Mouse (Mus musculus): ENCODE data around the gene Trappc13. TPM values are rescaled to one million over a fixed set of nuclear protein-coding genes. Genes with fewer than 3 reads are reported as not detected.
"Not testable (repeated sequence)": the region's sequence is repeated elsewhere in the genome, so short reads cannot be mapped to it uniquely, and the experiment has no call there.

Gene Trappc13
- 45.7 TPM for polyA plus RNA-seq (2021)

DNA sequence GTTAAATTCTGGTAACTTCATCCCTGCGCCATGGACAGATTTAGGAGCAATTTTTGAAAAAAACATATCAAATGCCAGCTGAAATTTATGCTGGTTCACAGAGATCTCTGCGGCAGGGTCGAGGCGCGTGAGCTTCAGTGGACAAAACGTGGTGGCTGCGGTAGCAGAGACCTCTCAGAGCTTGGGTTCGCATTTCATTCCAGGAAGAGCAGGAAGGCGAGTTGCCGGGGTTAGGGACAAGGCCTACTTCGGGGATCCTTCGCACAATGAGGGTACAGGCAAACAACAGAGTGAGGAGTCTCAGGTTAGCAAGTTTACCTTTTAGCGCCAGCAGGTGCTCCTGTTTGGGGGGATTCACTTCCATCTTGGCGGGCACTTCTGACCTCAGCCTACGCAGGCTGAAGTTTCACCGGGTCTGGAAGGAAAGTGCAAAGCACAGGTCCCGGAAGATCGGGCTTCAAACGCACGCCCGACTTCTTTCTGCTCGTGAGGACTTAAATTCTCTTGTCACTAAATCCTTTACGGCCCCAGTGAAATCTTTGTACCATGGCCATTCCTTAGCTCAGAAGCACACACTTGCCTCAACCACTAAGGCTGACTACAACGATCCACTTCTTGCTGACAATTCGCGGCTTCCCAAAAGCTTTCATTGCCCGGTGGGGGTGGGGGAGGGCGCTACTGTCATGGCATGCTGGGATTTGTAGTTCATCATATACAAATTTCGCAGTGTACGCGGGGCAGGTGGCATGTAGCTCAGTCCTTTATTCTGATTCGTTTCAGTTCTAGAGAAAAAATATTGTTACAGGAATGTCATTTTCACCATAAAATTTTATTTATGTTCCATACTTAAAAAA, at the start of gene Trappc13:
TSS of gene Trappc13 (minus strand) at position 674 of the 854 bp plus-strand sequence.
- in situ Hi-C loops (cut with MboI; ENCODE audit: low pct_unique_long_range_greater_than_20kb): no loop called here
- ChIA-PET CTCF (interaction anchor here (0.7 to 1.2 kb wide), 3 partner anchors 10 to 12 kb away, joined by 3 read pairs; no protein-coding TSS in a partner anchor), POLR2A (no interaction called here)
- no peaks in the 10 kb centered on the region for H3K27me3 ChIP-seq
- no peak for DNase-seq (ENCODE audit: low read depth, low spot score)
- ATAC-seq: peak; percentile 75
- no peak for TF ChIP-seq CTCF (IDR thresholded peaks at IDR 0.05)

- ChIA-PET CTCF (interaction anchor here (0.9 kb wide), 1 partner anchor 63 kb away, joined by 3 read pairs; no protein-coding TSS in a partner anchor), POLR2A (no interaction called here)
- DNase-seq (ENCODE audit: low read depth, low spot score) (no peak), ATAC-seq (no peak)
- H3K27me3 ChIP-seq: no peaks in the 10 kb centered on the region
- no peak for TF ChIP-seq CTCF (IDR thresholded peaks at IDR 0.05)
- in situ Hi-C loops (cut with MboI; ENCODE audit: low pct_unique_long_range_greater_than_20kb): no loop called here
These were observed 49.2 kb upstream of the Trappc13 start for GRCm38 (mm10) chr13:104227478-104227877.

DNA sequence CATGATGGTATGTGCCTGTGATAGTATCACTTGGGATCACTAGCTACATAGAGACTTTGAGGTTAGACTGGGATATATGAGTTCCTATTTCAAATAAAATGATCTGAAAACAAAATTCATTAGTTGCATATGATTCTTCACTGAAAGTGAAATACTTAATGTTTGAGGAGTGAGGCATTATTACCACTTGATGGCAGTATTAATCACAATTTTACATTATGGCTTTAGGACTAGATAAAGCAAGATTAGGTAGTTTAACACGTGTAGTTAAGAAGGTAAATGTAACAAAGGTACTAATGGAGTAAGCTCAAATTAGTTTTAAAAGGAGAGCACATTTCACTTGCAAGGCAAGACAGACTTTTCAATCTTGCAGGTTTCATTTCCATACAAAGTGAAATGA, 26.0 kb upstream of the Trappc13 start:
- DNase-seq (ENCODE audit: low read depth, low spot score) (no peak), ATAC-seq (no peak)
- ChIA-PET CTCF (interaction anchor here (0.8 to 2.7 kb wide), 4 partner anchors 14 to 65 kb away, joined by 3 to 8 read pairs (median 4); no protein-coding TSS in a partner anchor), POLR2A (interaction anchor here (0.6 kb wide), 1 partner anchor 19 kb away, joined by 3 read pairs; no protein-coding TSS in a partner anchor)
- in situ Hi-C loops (cut with MboI; ENCODE audit: low pct_unique_long_range_greater_than_20kb): no loop called here
- no peaks in the 10 kb centered on the region for H3K27me3 ChIP-seq
- TF ChIP-seq CTCF (IDR thresholded peaks at IDR 0.05): peak; percentile 28

- CTCF ChIA-PET: interaction anchor here (1.3 kb wide), 1 partner anchor 10 kb away, joined by 3 read pairs; no protein-coding TSS in a partner anchor
These were observed 17.6 kb upstream of the Trappc13 start for GRCm38 (mm10) chr13:104195891-104196290.

GRCm38 (mm10) chr13:104187357-104187756, 9.1 kb upstream of the Trappc13 start:
- ChIA-PET CTCF (no interaction called here), POLR2A (no interaction called here)
- in situ Hi-C loops (cut with MboI; ENCODE audit: low pct_unique_long_range_greater_than_20kb): no loop called here
- no peaks in the 10 kb centered on the region for H3K27me3 ChIP-seq
- no peak for ATAC-seq
- TF ChIP-seq CTCF (IDR thresholded peaks at IDR 0.05): no peak
- DNase-seq (ENCODE audit: low read depth, low spot score): no peak

More at GRCm38 (mm10) chr13:104195891-104196290, 17.6 kb upstream of the Trappc13 start:
- DNase-seq (ENCODE audit: low read depth, low spot score); ATAC-seq; H3K27me3 ChIP-seq; in situ Hi-C loops (cut with MboI; ENCODE audit: low pct_unique_long_range_greater_than_20kb); POLR2A ChIA-PET: not testable (repeated sequence)

DNA sequence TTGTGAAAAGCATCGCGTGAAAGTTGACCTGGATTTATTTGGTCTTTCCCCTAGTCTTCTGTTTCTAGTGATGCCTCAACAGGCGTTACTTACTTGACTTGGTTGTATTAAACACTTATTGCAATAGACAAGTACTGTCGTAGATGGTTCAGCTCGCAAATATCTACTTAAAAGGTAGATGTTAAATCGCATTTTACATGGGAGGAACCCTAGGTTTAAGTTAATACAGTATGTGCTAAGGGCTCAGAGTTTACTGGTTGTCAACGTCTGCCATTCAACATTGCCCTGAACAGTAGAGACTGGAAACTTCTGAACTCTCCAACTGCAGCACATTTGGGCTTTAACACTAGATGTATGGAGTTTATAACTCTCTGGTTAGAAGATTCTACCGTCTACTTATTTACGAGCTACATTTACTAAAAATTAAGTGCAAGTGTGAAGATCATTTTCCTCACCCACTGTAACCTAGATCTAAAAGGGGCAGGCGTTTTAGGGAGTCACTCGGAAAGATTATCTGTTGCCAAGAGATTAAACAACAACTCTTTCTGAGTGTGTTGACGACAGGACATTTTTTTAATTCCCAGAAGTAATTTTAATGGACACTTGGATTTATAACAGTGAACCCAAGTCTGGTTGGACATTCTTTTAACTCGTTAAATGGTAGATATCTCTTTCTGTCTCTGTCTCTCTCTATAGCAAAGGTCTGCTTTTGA, 1.1 kb upstream of the Trappc13 start:
- in situ Hi-C loops (cut with MboI; ENCODE audit: low pct_unique_long_range_greater_than_20kb): no loop called here
- DNase-seq (ENCODE audit: low read depth, low spot score): no peak

GRCm38 (mm10) chr13:104178650-104179121, 417 bp upstream of the Trappc13 start, which contains the start of gene Trim23:
Trim23 (plus strand) TSS chr13:104178797.
- DNase-seq (ENCODE audit: low read depth, low spot score) (peak; percentile 95), ATAC-seq (peak; percentile 95)
- no peak for TF ChIP-seq CTCF (IDR thresholded peaks at IDR 0.05)
- in situ Hi-C loops (cut with MboI; ENCODE audit: low pct_unique_long_range_greater_than_20kb): no loop called here
- no peaks in the 10 kb centered on the region for H3K27me3 ChIP-seq
- ChIA-PET POLR2A (no interaction called here), CTCF (interaction anchor here (1.2 kb wide), 2 partner anchors 10 to 12 kb away, joined by 3 read pairs; no protein-coding TSS in a partner anchor)

More for the DNA sequence above, 1.1 kb upstream of the Trappc13 start:
- POLR2A ChIA-PET: no interaction called here
- CTCF ChIA-PET: interaction anchor here (1.2 kb wide), 2 partner anchors 9 to 11 kb away, joined by 3 read pairs; no protein-coding TSS in a partner anchor
- TF ChIP-seq CTCF (IDR thresholded peaks at IDR 0.05): no peak
- no peaks in the 10 kb centered on the region for H3K27me3 ChIP-seq
- ATAC-seq: peak; percentile 5

DNA sequence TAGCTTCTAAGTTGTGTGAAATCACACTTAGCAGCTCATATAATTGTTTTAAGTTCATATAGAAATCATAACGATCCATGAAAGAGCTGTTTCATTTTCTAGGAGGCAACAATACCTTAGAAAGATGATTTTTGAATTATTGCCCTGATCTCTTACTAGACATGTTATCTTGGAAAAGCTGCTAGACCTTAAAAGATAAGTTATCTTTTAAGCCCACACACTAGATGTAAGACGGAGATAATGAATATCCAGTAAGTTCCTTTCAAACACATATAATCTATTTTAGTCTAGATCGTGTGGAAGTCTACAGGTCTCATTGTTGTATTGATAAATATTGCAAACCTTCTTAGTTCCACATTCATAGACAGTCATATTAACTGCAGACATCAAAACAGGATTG, 1.4 kb downstream of the Trappc13 start:
- ATAC-seq (no peak), DNase-seq (ENCODE audit: low read depth, low spot score) (no peak)
- H3K27me3 ChIP-seq: no peaks in the 10 kb centered on the region
- POLR2A ChIA-PET: no interaction called here
- TF ChIP-seq CTCF (IDR thresholded peaks at IDR 0.05): no peak
- CTCF ChIA-PET: interaction anchor here (0.7 kb wide), 1 partner anchor 11 kb away, joined by 3 read pairs; no protein-coding TSS in a partner anchor
- in situ Hi-C loops (cut with MboI; ENCODE audit: low pct_unique_long_range_greater_than_20kb): no loop called here

DNA sequence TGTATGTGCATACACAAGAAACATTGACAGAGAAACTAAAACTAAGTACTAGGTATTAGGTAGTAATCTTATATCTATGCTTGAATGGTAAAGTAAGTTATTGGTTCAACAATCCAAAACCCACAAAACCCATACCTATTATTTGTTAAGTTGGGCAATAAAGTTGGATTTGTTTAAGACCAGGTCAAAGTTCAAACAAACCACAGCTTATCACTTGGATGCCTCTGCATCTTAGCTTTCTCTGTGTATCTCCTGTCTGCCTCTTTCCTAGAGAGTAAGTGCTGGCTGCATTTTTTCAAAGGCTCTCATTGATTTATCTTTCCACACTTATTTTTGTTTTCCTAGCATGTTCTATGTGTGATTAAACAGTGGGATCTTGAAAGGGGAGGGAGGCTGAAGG, 5.8 kb downstream of the Trappc13 start:
- TF ChIP-seq CTCF (IDR thresholded peaks at IDR 0.05): no peak
- ChIA-PET CTCF (interaction anchor here (1.2 kb wide), 1 partner anchor 20 kb away, joined by 3 read pairs; no protein-coding TSS in a partner anchor), POLR2A (no interaction called here)
- ATAC-seq: no peak
- in situ Hi-C loops (cut with MboI; ENCODE audit: low pct_unique_long_range_greater_than_20kb): no loop called here
- DNase-seq (ENCODE audit: low read depth, low spot score): no peak
- no peaks in the 10 kb centered on the region for H3K27me3 ChIP-seq

- no peak for TF ChIP-seq CTCF (IDR thresholded peaks at IDR 0.05)
- H3K27me3 ChIP-seq: no peaks in the 10 kb centered on the region
- ATAC-seq (no peak), DNase-seq (ENCODE audit: low read depth, low spot score) (no peak)
- POLR2A ChIA-PET: no interaction called here
- in situ Hi-C loops (cut with MboI; ENCODE audit: low pct_unique_long_range_greater_than_20kb): no loop called here
- CTCF ChIA-PET: interaction anchor here (1.2 kb wide), 1 partner anchor 19 kb away, joined by 3 read pairs; no protein-coding TSS in a partner anchor
These were observed 6.6 kb downstream of the Trappc13 start for GRCm38 (mm10) chr13:104171711-104172110.
